ENCODE assay signal across 15 mouse cellular contexts in genomic region chr14:36262126-36262525, GRCm38 (mm10).
DNase-seq lines count a peak whose midpoint lies in the region; ATAC-seq and TF ChIP-seq lines count a peak whose summit lies in the region.
"Had no signal": no experiment of that assay in that cellular context is flagged by ENCODE, and none has a peak within 500 bp of the region (broad histone marks: within the 10 kb centered on the region; RNA-seq: fewer than 3 reads in every experiment).

No protein-coding gene starts in this region.

- H3K27me3 ChIP-seq in hindbrain, postnatal 0 days (ENCODE audit: insufficient read depth, low read length): no peaks in the 10 kb centered on the region
- H3K27me3 ChIP-seq in hindbrain, embryonic 10.5 days (ENCODE audit: insufficient read depth, poor library complexity, severe bottlenecking): no peaks in the 10 kb centered on the region
- H3K27me3 ChIP-seq: kidney, embryonic 15.5 days; neural tube, embryonic 15.5 days; stomach, embryonic 15.5 days had no signal

- H3K4me2 ChIP-seq in hindbrain, postnatal 0 days (ENCODE audit: low read depth, low read length): no peak overlapping the region
- H3K4me2 ChIP-seq: kidney, embryonic 15.5 days; neural tube, embryonic 15.5 days; stomach, embryonic 15.5 days had no signal

- H3K27ac ChIP-seq in hindbrain, postnatal 0 days: no peak overlapping the region
- no peak overlapping the region for H3K27ac ChIP-seq in hindbrain, embryonic 10.5 days
- H3K27ac ChIP-seq: kidney, embryonic 15.5 days; limb, embryonic 10.5 days; liver, embryonic 14.5 days; neural tube, embryonic 15.5 days; stomach, embryonic 15.5 days had no signal

- peak; percentile 12 for DNase-seq in hindbrain, postnatal 0 days (ENCODE audit: low spot score)
- no peak for DNase-seq in hindbrain, embryonic 10.5 days (ENCODE audit: low spot score)
- DNase-seq in cerebellum, adult 9-11 months: peak; percentile 13
- DNase-seq in layer of hippocampus, adult 11-12 months (ENCODE audit: low spot score): peak; percentile 46
- peak; percentile 5 for DNase-seq in retina, postnatal 1 day
- DNase-seq in adrenal gland, postnatal 36 days: no peak
- no peak for DNase-seq in gastrocnemius, adult 8-10 months (ENCODE audit: low spot score in 2 of 2)
- no peak for DNase-seq in urinary bladder, postnatal 36 days (ENCODE audit: low spot score in 2 of 2)
- DNase-seq: lung, postnatal 36 days had no signal

- H3K9ac ChIP-seq in hindbrain, postnatal 0 days (replicated peaks; ENCODE audit: low read length): no peak overlapping the region
- H3K9ac ChIP-seq: kidney, embryonic 15.5 days; liver, embryonic 14.5 days; neural tube, embryonic 15.5 days; stomach, embryonic 15.5 days had no signal

- H3K4me3 ChIP-seq in hindbrain, postnatal 0 days (ENCODE audit: low read length): no peak overlapping the region
- H3K4me3 ChIP-seq in hindbrain, embryonic 10.5 days: no peak overlapping the region
- H3K4me3 ChIP-seq: erythroblast, embryonic 14.5 days; kidney, embryonic 15.5 days; limb, embryonic 10.5 days; neural tube, embryonic 15.5 days; stomach, embryonic 15.5 days had no signal

- H3K36me3 ChIP-seq in hindbrain, postnatal 0 days (ENCODE audit: insufficient read depth, low read length): no peaks in the 10 kb centered on the region
- H3K36me3 ChIP-seq in hindbrain, embryonic 10.5 days: no peaks in the 10 kb centered on the region
- H3K36me3 ChIP-seq: kidney, embryonic 15.5 days; limb, embryonic 10.5 days; neural tube, embryonic 15.5 days; stomach, embryonic 15.5 days had no signal

- H3K4me1 ChIP-seq in hindbrain, postnatal 0 days (ENCODE audit: insufficient read depth, low read length): no peaks in the 10 kb centered on the region
- no peaks in the 10 kb centered on the region for H3K4me1 ChIP-seq in hindbrain, embryonic 10.5 days (replicated peaks)
- H3K4me1 ChIP-seq: kidney, embryonic 15.5 days; limb, embryonic 10.5 days; neural tube, embryonic 15.5 days; stomach, embryonic 15.5 days had no signal

- no peak for ATAC-seq in hindbrain, postnatal 0 days

- 76% methylated on average over 2 of the region's 2 CpGs for WGBS in hindbrain, postnatal 0 days
- 88% methylated on average over 2 of the region's 2 CpGs for WGBS in hindbrain, embryonic 10.5 days

- no peaks in the 10 kb centered on the region for H3K9me3 ChIP-seq in hindbrain, postnatal 0 days (ENCODE audit: low read length)
- no peaks in the 10 kb centered on the region for H3K9me3 ChIP-seq in hindbrain, embryonic 10.5 days
- H3K9me3 ChIP-seq: kidney, embryonic 15.5 days; limb, embryonic 10.5 days; neural tube, embryonic 15.5 days; stomach, embryonic 15.5 days had no signal

- TF ChIP-seq CTCF in hindbrain, postnatal 0 days (IDR thresholded peaks at IDR 0.05; ENCODE audit: low read depth): no peak

Comparison
In these comparisons a context has a peak if more than half of its experiments do, and no peak if none do; other contexts are left out.
1. DNase-seq: peak in hindbrain, postnatal 0 days (single experiment), cerebellum, adult 9-11 months (single experiment), layer of hippocampus, adult 11-12 months (single experiment) and retina, postnatal 1 day (single experiment); none in hindbrain, embryonic 10.5 days (single experiment), adrenal gland, postnatal 36 days (0 of 2), gastrocnemius, adult 8-10 months (0 of 2) and urinary bladder, postnatal 36 days (0 of 2).